Mouse (Mus musculus): ENCODE measurements around the gene Lcmt1. TPM values are rescaled to one million over a fixed set of nuclear protein-coding genes. Genes with fewer than 3 reads are reported as not detected.

Gene Lcmt1
- total RNA-seq, 2 experiments from 2014 or later: 29.4 to 29.7 TPM

DNA sequence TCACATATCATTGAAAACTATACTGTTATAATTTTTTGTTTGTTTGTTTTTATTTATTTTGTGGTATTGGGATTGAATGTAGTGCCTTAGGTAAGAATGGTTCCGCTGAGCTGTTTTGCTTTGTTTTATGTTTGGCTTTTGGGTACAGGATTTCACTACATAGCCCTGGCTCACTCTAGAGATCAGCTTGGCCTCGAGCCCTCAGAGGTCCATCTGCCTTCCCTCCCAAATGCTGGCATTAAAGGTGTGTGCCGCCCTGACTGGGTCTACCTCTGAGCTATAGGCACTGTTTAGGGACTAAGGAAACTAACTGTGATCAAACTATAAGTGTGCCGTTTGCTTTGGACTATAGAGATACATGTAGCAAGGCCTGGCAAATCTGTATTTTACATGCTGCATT, 29.7 kb downstream of the Lcmt1 start:
- no peak for DNase-seq

DNA sequence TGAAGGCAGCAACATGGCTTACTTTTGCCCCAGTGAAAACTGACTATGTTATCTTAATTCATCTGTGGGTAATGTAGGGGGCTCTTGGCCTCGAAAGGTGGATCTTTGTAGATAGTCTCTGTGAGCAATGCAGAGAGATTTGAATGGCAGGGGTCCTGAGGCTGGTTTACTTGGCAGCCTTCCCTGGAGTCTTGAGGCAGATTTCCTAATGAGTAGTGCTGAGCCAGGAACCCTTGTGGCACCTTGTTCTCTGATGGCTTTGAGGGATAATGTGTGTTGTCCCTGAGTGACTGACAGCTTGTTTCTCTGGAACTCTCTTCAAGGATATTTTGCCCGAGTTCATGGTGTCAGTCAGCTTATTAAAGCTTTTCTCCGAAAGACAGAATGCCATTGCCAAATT, 31.5 kb downstream of the Lcmt1 start:
- no peak for DNase-seq

DNA sequence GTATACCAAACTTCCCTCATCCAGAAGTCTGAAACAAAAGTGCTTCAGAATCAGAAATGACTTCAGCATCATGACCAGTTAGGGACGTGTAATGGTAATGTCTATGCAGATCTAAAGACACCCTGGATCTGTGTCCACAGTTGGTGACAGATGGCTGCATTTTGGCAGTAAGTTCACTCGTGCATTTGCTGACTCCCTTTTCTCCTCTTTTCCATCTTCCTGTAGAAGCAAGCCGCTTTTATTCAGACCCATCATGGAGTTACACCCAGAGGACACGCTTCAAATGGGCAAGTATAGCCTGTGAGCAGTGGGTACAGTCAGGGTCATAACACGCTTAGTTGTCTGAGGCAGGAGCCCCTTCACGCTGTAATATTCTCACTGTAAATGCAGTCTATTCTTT, 34.6 kb downstream of the Lcmt1 start:
- DNase-seq: no peak

DNA sequence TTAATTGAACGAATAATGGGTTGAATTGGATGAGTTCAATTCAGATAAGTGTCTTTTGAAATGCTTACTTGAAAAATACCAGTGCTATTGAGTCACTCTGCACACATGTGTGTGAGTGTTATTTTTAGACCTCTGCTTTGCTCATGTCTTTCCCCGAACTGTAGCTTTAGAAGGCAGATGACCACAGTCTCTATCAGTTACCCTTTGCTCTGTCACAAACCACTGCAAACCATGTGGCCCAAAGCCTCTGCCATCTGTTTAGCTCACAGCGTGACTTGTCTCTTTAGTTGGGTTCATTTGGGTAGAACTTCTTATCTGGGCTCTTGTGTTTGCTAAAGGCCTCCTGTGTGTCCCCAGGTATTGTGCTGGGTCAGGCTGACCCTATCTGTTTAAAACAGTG, 36.0 kb downstream of the Lcmt1 start:
- no peak for DNase-seq

DNA sequence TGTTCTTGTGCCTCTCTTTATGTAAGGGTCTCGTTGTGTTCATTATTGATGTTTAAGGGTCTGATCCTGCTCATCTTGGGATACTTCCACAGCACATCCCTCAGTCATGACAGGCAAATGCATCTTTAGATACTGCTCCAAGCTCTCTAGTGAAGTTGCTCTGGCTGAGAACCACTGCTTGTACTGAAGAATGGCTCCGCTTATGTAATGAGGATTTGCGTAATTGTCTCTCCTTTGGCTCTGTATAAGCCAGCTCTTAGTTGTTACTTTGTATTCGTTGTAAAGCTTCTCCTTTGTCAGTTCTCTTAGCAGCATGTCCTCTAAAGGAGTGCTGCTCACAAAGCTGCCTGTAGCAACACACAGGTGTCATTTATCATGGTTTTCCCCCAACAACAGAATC, 37.4 kb downstream of the Lcmt1 start:
- DNase-seq: no peak

DNA sequence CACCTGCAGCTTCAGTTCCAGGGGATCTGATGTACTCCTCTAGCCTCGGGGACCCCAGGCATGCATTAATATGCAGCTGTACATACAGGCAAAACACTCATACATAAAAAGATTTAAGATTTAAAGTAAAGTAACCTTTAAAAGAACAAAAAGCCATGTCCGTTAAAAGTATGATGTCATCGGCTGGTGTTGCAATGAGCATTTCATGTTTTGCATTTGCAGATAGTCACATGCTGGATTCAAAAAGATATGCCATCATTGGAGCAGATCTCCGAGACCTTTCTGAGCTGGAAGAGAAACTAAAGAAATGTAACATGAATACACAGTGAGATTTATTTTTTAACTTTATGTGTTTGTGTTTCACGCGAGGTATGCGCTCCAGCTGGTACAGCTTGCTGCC, 40.9 kb downstream of the Lcmt1 start:
- DNase-seq: no peak

DNA sequence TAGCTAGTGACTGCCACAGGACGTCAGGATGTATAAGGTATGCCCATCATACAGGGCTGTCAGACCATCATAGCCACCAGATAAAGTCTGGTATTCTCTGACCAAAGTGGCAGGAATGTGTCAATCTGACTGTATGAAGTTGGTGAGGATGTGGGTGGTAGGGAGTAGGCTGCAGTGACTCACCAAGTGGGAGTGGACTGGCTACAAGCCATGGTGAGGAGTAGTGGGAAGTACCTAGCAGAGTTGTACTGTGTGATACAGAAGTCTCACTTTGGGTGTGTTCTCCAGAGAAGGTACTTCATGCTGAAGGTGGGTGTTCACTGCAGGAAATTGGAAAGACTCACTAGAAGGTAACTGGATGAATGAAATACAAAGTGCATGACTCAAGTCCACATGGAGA, 41.5 kb downstream of the Lcmt1 start:
- no peak for DNase-seq

DNA sequence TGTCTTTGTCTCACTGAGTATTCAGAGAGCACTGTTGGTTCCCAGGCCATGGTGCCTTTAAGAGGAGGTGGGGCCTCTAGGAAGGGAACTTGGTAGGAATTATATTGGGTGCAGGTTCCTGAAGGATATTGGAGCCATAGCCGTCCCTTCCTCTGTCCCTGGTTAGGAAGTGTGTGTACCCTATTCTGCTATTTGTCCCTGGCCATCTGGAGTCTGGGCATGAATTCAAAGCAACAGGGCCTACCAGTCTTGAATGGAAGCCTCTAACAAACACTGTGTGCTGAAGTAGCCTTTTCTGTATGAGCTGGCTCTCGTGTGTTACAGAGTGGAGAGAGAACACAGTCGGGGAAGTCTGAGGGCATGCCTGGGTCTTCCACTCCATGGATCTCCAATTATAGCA, 42.6 kb downstream of the Lcmt1 start:
- no peak for DNase-seq

DNA sequence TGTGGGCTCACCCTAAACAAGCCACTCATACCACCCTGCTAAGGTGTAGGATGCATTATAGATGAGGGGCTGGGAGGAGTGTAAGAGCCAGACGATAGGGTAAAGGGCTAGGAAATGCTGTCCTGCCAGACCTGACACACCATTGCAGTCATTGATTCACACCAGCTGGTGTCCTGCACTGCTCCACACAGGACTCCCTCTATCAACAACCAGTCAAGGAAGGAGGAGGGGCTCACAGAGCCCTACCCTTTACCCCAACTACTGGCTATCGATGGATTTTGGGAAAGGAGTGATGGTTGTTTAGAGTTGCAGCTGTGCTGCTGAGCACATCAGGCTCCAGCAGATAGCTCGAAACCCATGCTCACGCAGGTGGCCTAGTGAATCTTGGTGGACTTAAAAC, 47.2 kb downstream of the Lcmt1 start:
- no peak for DNase-seq

DNA sequence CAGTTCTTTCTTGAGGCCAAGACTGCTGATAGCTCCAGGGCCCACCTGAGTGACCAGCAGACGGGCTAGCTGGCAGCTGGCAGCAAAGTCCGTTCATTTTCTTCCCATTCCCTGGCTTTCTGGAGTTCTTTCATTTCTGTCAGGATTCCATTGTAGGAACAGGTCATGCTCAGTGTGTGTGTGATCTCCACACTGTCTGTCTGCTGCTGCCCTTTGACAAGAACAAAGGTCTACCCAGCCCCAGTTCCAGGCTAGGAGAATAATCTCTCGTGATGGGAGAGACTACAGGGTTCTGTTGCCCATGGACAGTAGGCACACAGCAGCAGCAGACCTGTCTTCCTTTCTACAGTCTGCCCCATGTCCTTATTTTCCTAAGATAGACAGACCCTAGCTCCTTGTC, 48.1 kb downstream of the Lcmt1 start:
- no peak for DNase-seq

DNA sequence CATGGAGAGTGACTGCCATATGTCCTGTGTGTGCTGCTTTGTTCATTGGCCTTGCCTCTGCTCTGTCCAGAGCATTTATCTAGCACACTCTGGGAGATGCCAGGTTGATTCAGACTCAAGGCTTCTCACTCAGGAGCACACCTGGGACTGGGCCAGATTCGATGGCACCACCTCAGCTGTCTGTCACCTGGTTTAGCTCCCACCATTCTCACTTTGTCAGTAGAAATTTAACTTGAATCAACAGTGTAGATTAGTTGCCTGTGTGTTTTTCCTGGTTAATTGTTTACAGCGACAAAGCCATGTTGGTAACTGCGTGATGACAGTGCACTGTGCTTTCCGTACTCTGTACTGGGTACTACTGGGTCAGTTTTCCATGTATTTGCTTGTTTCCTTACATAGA, 50.4 kb downstream of the Lcmt1 start:
- DNase-seq: no peak

DNA sequence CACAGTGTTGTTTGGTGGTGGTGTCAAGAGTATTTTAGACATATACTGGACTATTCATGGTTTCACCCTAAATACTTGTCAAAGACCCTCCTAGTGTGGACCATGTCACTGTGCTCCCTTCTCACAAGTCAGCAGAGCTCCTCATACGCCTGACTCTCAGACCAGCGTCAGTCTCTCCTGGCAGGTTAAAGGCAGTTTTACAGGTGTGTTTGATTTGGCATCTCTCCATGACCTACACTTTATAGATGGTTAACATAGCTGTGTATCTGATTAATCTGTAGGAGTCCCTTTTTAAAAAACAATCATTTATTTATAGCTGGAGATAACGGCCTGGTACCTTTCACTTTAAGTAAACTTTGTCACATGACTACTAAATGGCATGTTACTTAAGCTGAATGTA, 52.4 kb downstream of the Lcmt1 start:
- DNase-seq: no peak

DNA sequence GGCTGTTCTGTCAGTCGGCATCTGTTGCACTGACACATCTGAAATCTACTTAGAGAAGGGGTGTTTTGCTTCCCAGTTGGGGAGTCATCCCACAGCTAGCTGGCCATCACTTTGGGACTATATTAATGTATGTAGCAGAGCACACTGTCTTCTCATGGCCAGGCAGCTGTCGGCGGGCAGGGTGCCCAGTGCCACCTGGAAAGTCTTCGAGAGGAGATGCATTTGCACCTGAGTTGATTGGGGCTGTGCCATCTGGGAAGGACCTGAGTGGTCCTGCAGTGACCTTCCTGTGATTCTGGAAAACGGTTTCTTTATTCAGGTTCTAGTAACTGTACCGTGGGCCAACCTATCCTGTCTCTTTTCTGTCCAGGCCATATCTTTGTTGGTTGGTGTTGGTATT, 54.7 kb downstream of the Lcmt1 start:
- no peak for DNase-seq

DNA sequence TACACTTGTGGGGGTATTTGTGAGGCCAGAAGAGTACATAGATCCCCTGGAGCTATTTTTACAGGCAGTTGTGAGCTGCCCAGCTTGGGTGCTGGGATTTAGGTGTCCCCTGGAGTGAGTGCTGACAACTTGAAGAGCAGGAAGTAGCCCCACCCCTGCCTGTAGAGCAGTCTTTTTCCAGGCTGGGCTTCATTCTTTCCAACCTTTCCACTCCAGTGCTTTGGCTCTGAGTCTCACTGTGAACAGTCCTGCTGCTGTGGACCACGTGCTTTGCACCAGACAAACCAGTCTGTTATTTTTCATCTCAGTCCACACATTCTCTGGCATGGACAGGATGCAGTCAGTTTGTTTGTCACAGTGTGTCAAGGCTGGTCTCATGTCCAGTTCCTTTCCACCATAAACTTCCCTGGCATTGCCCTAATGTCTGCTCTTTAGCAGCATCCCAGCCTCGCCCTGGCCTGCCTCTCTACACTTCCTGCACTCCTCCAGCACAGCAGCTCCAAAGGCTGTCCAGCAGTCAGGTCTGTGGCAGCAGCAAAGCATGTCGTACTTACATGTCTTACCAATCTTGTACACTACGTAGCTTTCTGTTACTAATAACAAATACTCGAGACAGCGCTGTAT, 55.7 kb downstream of the Lcmt1 start:
- no peak for DNase-seq

DNA sequence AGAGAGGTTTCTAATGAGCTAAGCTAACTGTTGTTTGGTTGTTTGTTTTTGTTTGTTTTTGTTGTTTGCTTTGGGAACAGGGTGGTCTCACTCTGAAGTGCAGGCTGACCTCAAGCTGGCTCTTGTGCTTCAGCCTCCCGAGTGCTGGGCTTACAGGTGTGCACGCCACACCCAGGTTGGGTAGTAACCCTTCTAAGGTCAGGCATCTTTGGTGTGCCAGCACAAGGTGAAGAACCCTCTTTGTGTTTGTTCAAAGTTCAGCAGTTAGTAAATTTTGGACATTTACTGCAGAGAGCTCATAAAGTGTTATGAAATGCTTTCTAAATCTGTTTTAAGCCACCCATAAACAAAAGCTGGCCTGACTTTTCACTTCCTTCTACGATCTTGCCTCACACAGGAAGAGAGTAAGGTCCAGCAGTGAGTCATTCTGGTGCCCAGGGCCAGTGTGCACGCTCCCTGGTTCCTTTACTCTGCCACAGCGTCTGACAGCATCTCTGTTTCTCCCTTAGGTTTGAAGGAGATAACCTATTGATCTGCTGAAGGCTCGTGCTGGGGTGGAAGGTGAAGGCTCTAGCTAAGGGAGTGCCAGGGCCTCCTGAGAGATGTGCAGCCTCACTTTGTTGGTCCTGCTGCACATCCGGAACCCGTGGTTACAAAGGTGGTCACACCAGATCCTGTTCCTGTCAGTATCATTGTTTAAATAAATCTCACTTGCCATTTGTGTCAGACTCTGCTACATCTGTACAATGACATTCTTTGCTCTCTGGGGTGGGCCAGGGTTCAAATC, 60.2 kb downstream of the Lcmt1 start:
- DNase-seq: no peak

DNA sequence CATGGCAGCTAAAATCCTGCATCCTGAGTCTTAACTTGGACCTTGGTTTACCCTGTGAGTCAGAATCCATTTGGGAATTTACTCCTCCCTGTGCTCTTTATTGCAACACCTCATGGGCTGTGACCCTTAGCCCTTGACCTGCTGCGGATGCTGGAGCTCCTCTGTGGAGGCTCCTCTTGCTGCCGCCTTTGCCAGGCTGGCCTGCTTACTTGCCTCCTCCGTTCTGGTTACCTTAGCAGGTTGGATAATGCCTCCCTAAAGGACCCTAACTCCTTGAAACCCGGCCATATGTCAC, 60.8 kb downstream of the Lcmt1 start:
- DNase-seq: no peak

DNA sequence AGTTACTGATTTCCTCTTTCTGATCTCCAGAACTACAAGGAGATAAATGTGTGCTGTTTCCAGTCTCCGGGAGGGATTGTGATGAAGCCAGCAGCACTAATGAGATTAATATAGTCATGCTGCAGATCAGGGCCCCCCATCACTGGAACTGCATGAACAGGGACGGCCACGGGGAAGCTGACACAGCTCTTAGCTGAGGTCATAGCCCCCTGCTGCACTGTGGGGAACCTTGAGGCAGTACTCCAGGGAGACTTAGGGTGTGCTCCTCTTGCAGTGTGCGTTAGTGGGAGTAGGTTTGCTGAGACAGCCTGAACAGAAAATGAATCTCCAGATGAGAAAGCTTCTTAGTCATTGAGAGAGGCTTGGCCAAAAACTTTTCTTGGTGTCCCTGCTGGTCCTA, 61.6 kb downstream of the Lcmt1 start:
- DNase-seq: no peak

DNA sequence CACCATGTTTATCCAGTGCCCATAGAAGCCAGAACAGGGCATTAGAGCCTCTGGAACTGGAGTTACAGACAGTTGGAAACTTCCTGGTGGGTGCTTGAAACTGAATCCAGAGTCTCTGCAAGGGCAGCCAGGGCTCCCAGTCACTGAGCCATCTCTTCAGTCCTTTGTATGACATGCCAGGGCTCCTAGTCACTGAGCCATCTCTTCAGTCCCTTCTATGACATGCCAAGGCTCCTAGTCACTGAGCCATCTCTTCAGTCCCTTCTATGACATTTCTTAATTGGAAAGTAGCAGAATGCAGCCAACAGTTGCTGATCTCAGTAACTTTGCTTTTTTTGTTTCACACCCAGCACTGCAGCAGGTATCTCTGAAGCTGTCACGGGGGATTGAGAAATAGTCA, 72.5 kb downstream of the Lcmt1 start:
- no peak for DNase-seq

DNA sequence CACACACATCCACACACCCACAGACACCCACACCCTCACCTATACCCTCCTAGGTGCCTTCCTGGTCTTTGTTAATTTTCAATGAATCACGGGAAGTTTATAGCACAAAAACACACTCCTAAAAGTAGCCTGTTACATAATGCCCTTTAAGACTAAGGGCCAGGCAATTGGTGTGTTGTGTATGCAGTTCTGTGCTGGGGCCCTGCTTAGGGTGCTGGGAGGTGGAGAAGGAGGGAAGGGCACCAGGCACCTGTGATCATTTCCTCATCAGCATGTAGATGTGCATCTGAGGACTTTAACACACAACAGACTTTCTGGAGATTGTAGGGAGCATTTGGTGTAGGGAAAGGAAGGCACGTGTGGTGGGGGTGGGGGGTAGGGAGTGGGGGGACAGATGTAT, 79.2 kb downstream of the Lcmt1 start:
- DNase-seq: no peak

DNA sequence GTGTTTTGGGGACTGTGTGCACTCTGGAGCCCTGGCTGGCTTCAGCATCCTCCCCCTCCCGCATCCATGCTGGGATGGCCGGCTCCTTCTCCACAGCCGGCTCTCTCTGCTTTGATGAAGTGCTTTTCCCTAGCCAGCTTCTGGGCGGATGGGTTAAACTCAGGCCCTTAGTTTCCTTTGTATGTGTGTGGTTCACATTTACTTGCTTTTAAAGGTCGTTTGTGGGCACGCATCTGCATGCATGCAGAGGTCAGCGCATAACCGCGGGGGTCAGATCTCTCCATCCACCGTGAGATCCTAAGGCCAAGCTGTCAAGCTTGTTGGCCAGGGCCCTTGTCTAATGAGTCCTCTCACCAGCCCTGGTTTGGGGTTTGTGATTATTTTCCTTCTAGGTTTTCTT, 80.1 kb downstream of the Lcmt1 start:
- no peak for DNase-seq

DNA sequence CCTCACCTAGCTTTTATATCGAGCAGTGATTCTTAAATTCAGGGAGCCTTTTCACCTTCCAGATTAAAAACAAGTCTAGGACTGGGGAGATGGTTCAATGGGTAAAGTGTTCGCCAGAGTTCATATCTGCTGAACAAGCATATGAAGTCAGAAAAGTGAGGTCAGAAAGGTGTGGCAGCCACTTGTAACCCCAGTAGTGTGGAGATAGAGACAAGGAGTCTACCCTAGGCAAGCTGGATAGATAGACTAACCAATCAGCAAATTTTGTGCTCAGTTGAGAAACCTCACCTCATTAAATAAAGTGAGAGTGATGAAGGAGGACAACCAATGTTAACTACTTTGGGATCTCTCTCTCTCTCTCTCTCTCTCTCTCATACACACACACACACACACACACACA, 80.9 kb downstream of the Lcmt1 start:
- no peak for DNase-seq

DNA sequence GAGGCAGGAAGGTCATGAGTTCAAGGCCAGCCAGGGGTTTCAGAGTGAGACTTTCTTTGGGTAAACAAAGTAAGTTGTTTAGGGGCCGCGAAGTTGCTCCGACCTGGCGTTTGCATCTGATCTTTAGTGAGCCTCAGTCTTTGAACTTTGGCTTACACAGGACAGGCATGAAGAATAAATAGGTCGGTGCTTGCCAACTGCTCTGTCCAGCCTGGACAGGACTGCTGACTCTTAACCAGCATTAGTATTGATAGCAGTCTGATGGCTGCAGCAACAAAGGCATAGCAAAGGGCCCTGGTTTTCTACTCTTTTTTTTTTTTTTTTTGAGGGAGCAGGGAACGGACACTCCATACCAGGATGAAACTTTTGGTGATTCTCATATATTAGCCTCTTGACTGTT, 83.0 kb downstream of the Lcmt1 start:
- DNase-seq: no peak

DNA sequence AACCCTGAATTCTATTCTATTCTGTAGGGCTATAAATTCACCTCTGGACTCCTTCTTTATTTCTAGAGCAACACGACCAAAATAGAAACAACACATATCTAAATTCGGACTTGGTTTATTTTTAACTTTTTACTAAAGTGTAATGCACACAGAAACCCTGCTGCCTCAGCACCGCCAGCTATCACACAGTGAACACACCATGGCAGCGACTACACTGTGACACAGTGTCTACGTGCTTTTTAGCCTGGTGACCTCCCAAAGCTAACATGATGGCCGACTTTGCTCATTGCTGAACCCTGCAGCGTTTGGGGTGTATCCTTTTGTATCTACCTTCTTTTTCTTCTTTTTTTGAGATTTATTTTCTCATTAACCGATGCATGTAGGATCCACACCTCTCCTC, 83.5 kb downstream of the Lcmt1 start:
- no peak for DNase-seq

DNA sequence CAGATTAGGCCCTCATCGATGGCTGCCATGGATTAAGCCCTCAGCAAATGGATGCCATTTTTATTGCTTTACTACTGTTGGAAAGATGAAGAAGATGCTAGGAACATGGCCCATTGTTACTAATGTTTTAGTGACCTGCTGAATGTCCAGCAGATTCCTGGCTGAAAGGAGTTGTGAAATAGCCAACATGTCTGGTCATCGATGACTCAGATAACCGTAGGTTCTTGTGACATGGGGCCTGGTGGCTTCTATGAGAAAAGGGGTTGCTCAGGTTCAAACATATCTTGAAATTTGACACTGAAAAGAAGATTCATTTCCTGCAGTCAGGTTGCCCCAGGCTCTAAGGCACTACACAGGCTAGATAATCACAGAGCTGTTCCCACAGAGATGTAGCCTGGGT, 85.5 kb downstream of the Lcmt1 start:
- no peak for DNase-seq

DNA sequence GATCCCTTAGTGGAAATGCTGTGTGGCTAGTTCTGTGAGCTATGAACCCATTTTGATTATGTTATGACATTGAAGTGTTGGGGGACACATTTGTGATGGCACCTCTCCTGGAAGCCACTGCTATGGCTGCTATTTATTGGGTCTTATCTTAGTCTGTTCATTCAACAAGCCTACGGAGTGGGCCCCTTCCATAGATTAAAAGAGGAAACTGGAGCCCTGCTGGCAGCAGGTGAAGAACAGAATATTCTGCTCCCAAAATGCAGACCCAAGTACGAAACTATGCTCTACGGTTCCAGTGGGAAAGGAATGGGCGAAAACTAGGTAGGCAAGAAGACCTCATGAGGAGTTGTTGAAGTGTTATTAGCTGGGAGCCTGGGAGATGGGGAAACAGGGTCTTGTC, 88.7 kb downstream of the Lcmt1 start:
- DNase-seq: no peak

Data from gastrocnemius, postnatal 10 days (tissue).